Mouse (Mus musculus) limb, embryonic 11.5 days (tissue): ENCODE measurements around the gene Sema6b. TPM values are rescaled to one million over a fixed set of nuclear protein-coding genes. Genes with fewer than 3 reads are reported as not detected.

ENCODE experiments used
- microRNA-seq: library from miRNA; unstranded; fragments of <30 nt; microRNA quantifications from one replicate; pipeline ENCODE4, GENCODE M21; 2016
- polyA plus RNA-seq: library from polyadenylated mRNA; unstranded; fragments of >200 nt; fragmentation: Nextera tagmentation; extraction: Ambion mirVana; gene quantifications from 2 replicates; pipeline ENCODE4 v1.2.1, GENCODE M21; 2014

The Sema6b gene
- polyA plus RNA-seq, 1 experiment from 2014 or later = 0.88 TPM

Small RNA genes within 50 kb of the gene (microRNA-seq; reads per million reads assigned to microRNA genes)
- gene Gm44397 = not detected

Other genes starting within 250 kb of the Sema6b start
- 16.6 and 17.8 TPM in 2 replicates for gene Zfp959, start 248.2 kb downstream of the Sema6b start, polyA plus RNA-seq
- gene Zfp119b, start 190.8 kb downstream of the Sema6b start, polyA plus RNA-seq = 6.6 and 7.1 TPM in 2 replicates
- gene Ebi3, start 187.7 kb downstream of the Sema6b start, polyA plus RNA-seq = 0.79 and 1.1 TPM in 2 replicates
- gene Yju2, start 181.2 kb downstream of the Sema6b start, polyA plus RNA-seq = 20.7 and 22.3 TPM in 2 replicates
- 42.2 and 44.8 TPM in 2 replicates for gene Shd, start 169.9 kb downstream of the Sema6b start, polyA plus RNA-seq
- 34.9 and 39.8 TPM in 2 replicates for gene Fsd1, start 153.8 kb downstream of the Sema6b start, polyA plus RNA-seq
- gene Stap2, start 134.8 kb downstream of the Sema6b start, polyA plus RNA-seq = 6.5 and 8.7 TPM in 2 replicates
- gene Mpnd, start 134.6 kb downstream of the Sema6b start, polyA plus RNA-seq = 137 and 142 TPM in 2 replicates
- gene Sh3gl1, start 103.7 kb downstream of the Sema6b start, polyA plus RNA-seq = 151 and 154 TPM in 2 replicates
- 32.7 and 37.4 TPM in 2 replicates for gene Chaf1a, start 99.9 kb downstream of the Sema6b start, polyA plus RNA-seq
- gene Ubxn6, start 65.3 kb downstream of the Sema6b start, polyA plus RNA-seq = 38.5 and 39.1 TPM in 2 replicates
- gene Hdgfl2, start 60.7 kb downstream of the Sema6b start, polyA plus RNA-seq = 144 and 151 TPM in 2 replicates
- 0.09 TPM in 1 of 2 replicates, not detected in the other for gene Plin4, start 30.5 kb downstream of the Sema6b start, polyA plus RNA-seq
- gene Plin5, start 22.7 kb downstream of the Sema6b start, polyA plus RNA-seq = 0.16 and 0.43 TPM in 2 replicates
- 0.28 TPM in 1 of 2 replicates, not detected in the other for gene Lrg1, start 18.3 kb downstream of the Sema6b start, polyA plus RNA-seq
- 8.2 and 9.2 TPM in 2 replicates for gene Tnfaip8l1, start 22.1 kb upstream of the Sema6b start, polyA plus RNA-seq
- 65.6 and 65.9 TPM in 2 replicates for gene Mydgf, start 43.6 kb upstream of the Sema6b start, polyA plus RNA-seq
- 34.3 and 37.0 TPM in 2 replicates for gene Dpp9, start 78.6 kb upstream of the Sema6b start, polyA plus RNA-seq
- gene Fem1a, start 116.5 kb upstream of the Sema6b start, polyA plus RNA-seq = 12.5 and 12.8 TPM in 2 replicates
- 3.2 and 3.8 TPM in 2 replicates for gene Ticam1, start 136.4 kb upstream of the Sema6b start, polyA plus RNA-seq
- gene Plin3, start 152.5 kb upstream of the Sema6b start, polyA plus RNA-seq = 58.7 and 66.0 TPM in 2 replicates
- not detected in 2 replicates for gene Arrdc5, start 159.9 kb upstream of the Sema6b start, polyA plus RNA-seq
- gene Uhrf1, start 163.0 kb upstream of the Sema6b start, polyA plus RNA-seq = 153 and 167 TPM in 2 replicates
- gene Kdm4b, start 185.7 kb upstream of the Sema6b start, polyA plus RNA-seq = 33.2 and 34.4 TPM in 2 replicates